Mouse (Mus musculus) embryonic facial prominence, embryonic 14.5 days (tissue): ENCODE data around the gene Nfia. TPM values are rescaled to one million over a fixed set of nuclear protein-coding genes. Genes with fewer than 3 reads are reported as not detected.

Source experiments
- ATAC-seq: fragments of 200-750 bp; cut with Nextera tagmentation; 2 replicates; pipeline ENCODE4 v1.8.0; 2017; ENCODE audit warnings: low read depth, moderate number of reproducible peaks, moderate TSS enrichment
- DNase-seq: peaks from one replicate; pipeline ENCODE4 v3.0.0-alpha.2; 2015; ENCODE audit warnings: low spot score
- H3K27ac ChIP-seq: fragments of 300-500 bp; sonication (generic); replicated peaks from 2 replicates; pipeline ENCODE4 v1.5.1; 2014; ENCODE audit warnings: low read depth, mild to moderate bottlenecking, low read length, moderate library complexity
- H3K27me3 ChIP-seq: fragments of 300-500 bp; sonication (generic); replicated peaks from 2 replicates; pipeline ENCODE4 v1.6.1; 2014; ENCODE audit warnings: low read length; ENCODE audit not compliant: control insufficient read depth, insufficient read depth
- H3K36me3 ChIP-seq: fragments of 300-500 bp; sonication (generic); 2 replicates; pipeline ENCODE4 v1.6.1; 2014; ENCODE audit warnings: low read length, mixed read lengths; ENCODE audit not compliant: control insufficient read depth, insufficient read depth
- H3K4me1 ChIP-seq: fragments of 300-500 bp; sonication (generic); 2 replicates; pipeline ENCODE4 v1.6.1; 2014; ENCODE audit warnings: antibody characterized with exemption, low read length; ENCODE audit not compliant: control insufficient read depth, insufficient read depth
- H3K4me2 ChIP-seq: fragments of 300-500 bp; sonication (generic); 2 replicates; pipeline ENCODE4 v1.6.1; 2014; ENCODE audit warnings: low read depth, mild to moderate bottlenecking, low read length, moderate library complexity, mixed read lengths
- H3K4me3 ChIP-seq: fragments of 300-500 bp; sonication (generic); 2 replicates; pipeline ENCODE4 v1.5.1; 2014; ENCODE audit warnings: low read depth, mild to moderate bottlenecking, low read length
- H3K9ac ChIP-seq: fragments of 300-500 bp; sonication (generic); 2 replicates; pipeline ENCODE4 v1.6.1; 2014; ENCODE audit warnings: low read depth, mild to moderate bottlenecking, low read length, moderate library complexity, mixed read lengths
- H3K9me3 ChIP-seq: fragments of 300-500 bp; sonication (generic); 2 replicates; pipeline ENCODE4 v1.6.1; 2016; ENCODE audit warnings: low read length; ENCODE audit not compliant: control insufficient read depth
- WGBS: fragments of 180-500 bp; shearing (Covaris S2); extraction: QIAGEN DNeasy Blood & Tissue Kit; methylation state at CpG from one replicate; pipeline ENCODE4 v1.1.7; 2014; 5-methylcytosine and 5-hydroxymethylcytosine counted together
- polyA plus RNA-seq: library from polyadenylated mRNA; unstranded; fragments of >200 nt; fragmentation: Nextera tagmentation; extraction: Ambion mirVana; gene quantifications from 2 replicates; pipeline ENCODE4 v1.2.1, GENCODE M21; 2014

Gene Nfia
- polyA plus RNA-seq, 1 experiment from 2014 or later: 61.7 TPM

- Histone ChIP-seq H3K4me2 (no peak overlapping the region), H3K9me3 (no peaks in the 10 kb centered on the region), H3K4me3 (no peak overlapping the region), H3K4me1 (0 out of 2 replicates have a peak, but pooled peaks cover 6% of the 10 kb centered on the region), H3K27ac (no peak overlapping the region), H3K36me3 (no peaks in the 10 kb centered on the region), H3K9ac (no peak overlapping the region), H3K27me3 (no peaks in the 10 kb centered on the region)
- no peak for DNase-seq
- ATAC-seq: no peak
- WGBS: 84% methylated on average over 1 of the region's 1 CpGs
Observed at GRCm38 (mm10) chr4:97887228-97887627, 114.7 kb downstream of the Nfia start.

DNA sequence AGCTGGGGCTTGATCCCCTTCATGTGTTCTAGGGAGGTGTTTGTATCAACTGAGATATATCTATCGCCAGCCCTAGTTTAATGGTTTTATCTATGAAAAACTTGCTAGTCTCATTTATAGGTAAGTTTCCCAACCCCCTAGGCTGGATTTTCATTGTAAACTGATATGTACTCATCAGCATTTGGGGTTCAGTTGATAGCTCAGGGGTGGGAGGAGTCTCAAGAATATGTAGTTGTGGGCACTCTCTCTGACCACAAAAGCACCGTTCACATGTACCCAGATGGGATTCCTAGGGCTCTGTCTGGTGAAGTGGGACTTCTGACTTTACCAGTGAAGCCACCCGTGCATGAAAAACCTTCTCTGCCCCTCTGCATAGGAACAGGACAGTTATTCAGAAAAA, 118.5 kb downstream of the Nfia start:
- WGBS: 72% methylated on average over 3 of the region's 3 CpGs

DNA sequence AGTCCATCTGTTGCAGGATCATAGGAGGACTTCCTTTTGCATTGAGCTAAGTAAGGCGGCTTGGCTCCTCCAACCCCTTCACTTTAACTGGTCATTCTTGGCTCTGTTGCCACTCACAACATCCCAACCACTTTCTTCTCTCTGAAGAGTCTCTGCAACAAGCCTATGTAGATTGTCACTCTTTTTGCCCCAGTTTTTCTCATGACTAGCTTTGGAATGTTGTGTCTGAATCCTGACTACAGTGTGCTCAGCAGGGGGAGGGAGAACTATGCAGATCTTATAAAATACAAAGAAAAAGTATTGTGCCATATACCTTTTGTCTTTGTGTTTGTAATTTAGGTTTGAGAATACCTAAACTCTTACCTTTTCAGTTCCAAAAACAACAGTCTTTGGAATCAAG, 119.1 kb downstream of the Nfia start:
- H3K4me2 ChIP-seq: no peak overlapping the region
- WGBS: 88% methylated on average over 1 of the region's 1 CpGs
- no peaks in the 10 kb centered on the region for H3K27me3 ChIP-seq
- DNase-seq: no peak
- H3K27ac ChIP-seq: no peak overlapping the region
- no peaks in the 10 kb centered on the region for H3K9me3 ChIP-seq
- 0 out of 2 replicates have a peak, but pooled peaks cover 7% of the 10 kb centered on the region for H3K4me1 ChIP-seq
- no peaks in the 10 kb centered on the region for H3K36me3 ChIP-seq
- ATAC-seq: no peak
- H3K4me3 ChIP-seq: no peak overlapping the region
- no peak overlapping the region for H3K9ac ChIP-seq

More for the DNA sequence above, 118.5 kb downstream of the Nfia start:
- Histone ChIP-seq H3K9me3 (no peaks in the 10 kb centered on the region), H3K9ac (no peak overlapping the region), H3K27ac (no peak overlapping the region), H3K36me3 (no peaks in the 10 kb centered on the region), H3K4me2 (no peak overlapping the region), H3K4me1 (0 out of 2 replicates have a peak, but pooled peaks cover 9% of the 10 kb centered on the region), H3K4me3 (no peak overlapping the region), H3K27me3 (no peaks in the 10 kb centered on the region)
- no peak for DNase-seq
- ATAC-seq: no peak

- Histone ChIP-seq H3K4me1 (0 out of 2 replicates have a peak, but pooled peaks cover 7% of the 10 kb centered on the region), H3K36me3 (no peaks in the 10 kb centered on the region), H3K9ac (no peak overlapping the region), H3K27me3 (no peaks in the 10 kb centered on the region), H3K4me2 (no peak overlapping the region), H3K4me3 (no peak overlapping the region), H3K27ac (no peak overlapping the region), H3K9me3 (no peaks in the 10 kb centered on the region)
- ATAC-seq (no peak), DNase-seq (no peak)
- WGBS: 81% methylated on average over 10 of the region's 10 CpGs
Observed at GRCm38 (mm10) chr4:97893915-97894884, 121.7 kb downstream of the Nfia start.

DNA sequence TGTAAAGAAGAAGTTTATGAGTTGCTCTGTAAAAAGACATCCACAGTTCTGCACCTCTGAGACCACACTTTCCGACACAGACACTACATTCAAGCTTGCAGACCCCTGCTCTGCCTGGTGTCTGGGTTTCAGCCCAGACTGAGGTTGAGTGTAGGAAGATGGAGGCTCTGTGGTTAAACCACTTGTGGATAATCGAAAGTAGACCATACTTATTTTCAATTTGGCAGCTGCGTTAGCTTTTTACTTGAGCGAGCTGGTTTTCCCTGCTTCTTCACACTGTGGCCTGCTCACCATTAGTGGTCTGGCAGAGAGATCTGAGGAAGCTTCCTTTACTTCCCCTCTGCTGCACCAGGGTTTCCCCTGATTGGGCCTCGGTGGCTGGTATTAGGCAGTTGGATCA, 123.4 kb downstream of the Nfia start:
- ATAC-seq: 0 out of 2 replicates have a peak, but pooled peaks have one; percentile 37
- H3K36me3 ChIP-seq: 0 out of 2 replicates have a peak, but pooled peaks cover 4% of the 10 kb centered on the region
- no peaks in the 10 kb centered on the region for H3K9me3 ChIP-seq
- H3K27ac ChIP-seq: no peak overlapping the region
- H3K4me3 ChIP-seq: no peak overlapping the region
- no peaks in the 10 kb centered on the region for H3K27me3 ChIP-seq
- no peak overlapping the region for H3K9ac ChIP-seq
- H3K4me1 ChIP-seq: 0 out of 2 replicates have a peak, but pooled peaks cover 7% of the 10 kb centered on the region
- 63% methylated on average over 5 of the region's 5 CpGs for WGBS
- H3K4me2 ChIP-seq: no peak overlapping the region
- peak; percentile 73 for DNase-seq

- no peak overlapping the region for H3K27ac ChIP-seq
- ATAC-seq: no peak
- WGBS: 84% methylated on average over 12 of the region's 12 CpGs
Observed at GRCm38 (mm10) chr4:97900256-97900944, 127.9 kb downstream of the Nfia start.

GRCm38 (mm10) chr4:97905826-97906225, 133.3 kb downstream of the Nfia start:
- no peak overlapping the region for H3K9ac ChIP-seq
- DNase-seq: peak; percentile 47
- no peak for ATAC-seq
- H3K4me1 ChIP-seq: peaks cover 23% of the 10 kb centered on the region; the same call in 1 of the 2 replicates
- H3K4me2 ChIP-seq: no peak overlapping the region
- 0 out of 2 replicates have a peak, but pooled peaks cover 4% of the 10 kb centered on the region for H3K36me3 ChIP-seq
- WGBS: 44% methylated on average over 4 of the region's 4 CpGs
- no peaks in the 10 kb centered on the region for H3K9me3 ChIP-seq
- no peak overlapping the region for H3K4me3 ChIP-seq
- no peak overlapping the region for H3K27ac ChIP-seq
- H3K27me3 ChIP-seq: no peaks in the 10 kb centered on the region

More at GRCm38 (mm10) chr4:97900256-97900944, 127.9 kb downstream of the Nfia start:
- Histone ChIP-seq H3K36me3 (0 out of 2 replicates have a peak, but pooled peaks cover 4% of the 10 kb centered on the region), H3K4me3 (no peak overlapping the region), H3K4me2 (no peak overlapping the region), H3K9me3 (no peaks in the 10 kb centered on the region), H3K27me3 (no peaks in the 10 kb centered on the region), H3K4me1 (peaks cover 6% of the 10 kb centered on the region; the same call in 1 of the 2 replicates), H3K9ac (no peak overlapping the region)
- no peak for DNase-seq

- H3K36me3 ChIP-seq: 0 out of 2 replicates have a peak, but pooled peaks cover 4% of the 10 kb centered on the region
- no peak overlapping the region for H3K27ac ChIP-seq
- H3K4me1 ChIP-seq: 0 out of 2 replicates have a peak, but pooled peaks cover 23% of the 10 kb centered on the region
- no peak overlapping the region for H3K4me2 ChIP-seq
- DNase-seq (no peak), ATAC-seq (no peak)
- no peak overlapping the region for H3K4me3 ChIP-seq
- H3K27me3 ChIP-seq: no peaks in the 10 kb centered on the region
- no peaks in the 10 kb centered on the region for H3K9me3 ChIP-seq
- no peak overlapping the region for H3K9ac ChIP-seq
- WGBS: 77% methylated on average over 4 of the region's 4 CpGs
Observed at GRCm38 (mm10) chr4:97908576-97909147, 136.1 kb downstream of the Nfia start.
